17 mouse cellular contexts compared by ENCODE assay signal in the genomic region with DNA sequence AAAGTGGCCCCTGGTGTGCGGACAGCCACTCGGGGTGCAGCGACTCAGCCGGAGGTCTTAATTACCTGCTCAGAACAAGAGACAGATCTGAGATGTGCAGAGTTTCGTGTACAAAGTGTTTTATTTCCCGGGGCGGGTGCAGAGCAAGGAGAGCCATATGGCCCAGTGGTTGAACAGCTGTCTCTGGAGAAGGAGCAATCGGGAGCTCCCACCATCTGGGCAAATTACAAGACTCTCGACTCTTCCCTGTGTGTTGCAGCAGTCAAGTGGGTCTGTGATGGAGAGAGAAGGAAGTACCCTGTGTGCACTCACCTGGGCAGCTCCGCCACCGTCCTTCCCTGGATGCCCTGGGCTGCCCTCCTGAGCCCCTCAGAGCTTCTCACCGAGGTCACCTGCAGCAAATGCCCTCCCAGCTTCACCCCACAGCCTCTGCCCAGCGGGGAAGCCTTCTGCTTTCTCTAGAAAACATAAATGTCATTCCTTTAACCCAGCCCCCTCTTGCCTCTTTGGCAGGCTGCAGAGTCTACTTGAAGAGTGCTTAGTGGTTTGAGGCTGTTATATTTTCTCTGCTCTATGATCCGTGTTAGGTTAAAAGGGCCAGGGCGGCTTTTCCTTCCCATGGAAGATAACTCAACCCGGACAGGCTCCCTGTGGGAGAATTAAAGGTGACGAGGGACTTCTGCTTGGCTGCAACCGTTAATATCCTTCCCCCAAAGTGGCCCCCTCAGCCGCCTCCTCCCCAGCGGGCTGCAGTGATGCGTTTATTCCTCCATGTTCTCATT.
DNase-seq lines count a peak whose midpoint lies in the region; ATAC-seq lines count a peak whose summit lies in the region.
"Had no signal": no experiment of that assay in that cellular context is flagged by ENCODE, and none has a peak within 500 bp of the region (broad histone marks: within the 10 kb centered on the region; RNA-seq: fewer than 3 reads in every experiment).

No protein-coding gene starts in this region.

- 0 out of 2 replicates have a peak overlapping the region, but pooled peaks have one; percentile 44 for H3K27ac ChIP-seq in kidney, embryonic 14.5 days (ENCODE audit: low read depth, low read length)
- no peak overlapping the region for H3K27ac ChIP-seq in midbrain, embryonic 14.5 days (replicated peaks; ENCODE audit: low read depth, low read length)
- H3K27ac ChIP-seq in midbrain, embryonic 10.5 days (replicated peaks), result no peak overlapping the region; the same call in 1 of the 2 replicates
- peak overlapping the region; percentile 64 for H3K27ac ChIP-seq in neural tube, embryonic 13.5 days (replicated peaks)
- H3K27ac ChIP-seq: heart, embryonic 15.5 days; liver, embryonic 13.5 days; stomach, embryonic 15.5 days had no signal

- H3K27me3 ChIP-seq in kidney, embryonic 14.5 days (ENCODE audit: control insufficient read depth, insufficient read depth, low read length), result no peaks in the 10 kb centered on the region; the same call in 1 of the 2 replicates
- H3K27me3 ChIP-seq in midbrain, embryonic 14.5 days (ENCODE audit: control insufficient read depth, insufficient read depth, low read length), result no peaks in the 10 kb centered on the region
- peaks cover 6% of the 10 kb centered on the region; the same call in 1 of the 2 replicates for H3K27me3 ChIP-seq in midbrain, embryonic 10.5 days (ENCODE audit: low read depth, poor library complexity, severe bottlenecking)
- H3K27me3 ChIP-seq in neural tube, embryonic 13.5 days, result peaks cover 10% of the 10 kb centered on the region; the same call in 1 of the 2 replicates
- H3K27me3 ChIP-seq: heart, embryonic 15.5 days; stomach, embryonic 15.5 days had no signal

- 0 out of 2 replicates have a peak overlapping the region, but pooled peaks have one; percentile 0 for H3K4me2 ChIP-seq in kidney, embryonic 14.5 days (replicated peaks; ENCODE audit: low read depth, low read length)
- no peak overlapping the region for H3K4me2 ChIP-seq in midbrain, embryonic 14.5 days (ENCODE audit: low read length)
- no peak overlapping the region for H3K4me2 ChIP-seq in neural tube, embryonic 13.5 days
- H3K4me2 ChIP-seq: heart, embryonic 15.5 days; liver, embryonic 13.5 days; stomach, embryonic 15.5 days had no signal

- no peaks in the 10 kb centered on the region for H3K36me3 ChIP-seq in kidney, embryonic 14.5 days (ENCODE audit: control insufficient read depth, insufficient read depth, low read length)
- H3K36me3 ChIP-seq in midbrain, embryonic 14.5 days (ENCODE audit: control insufficient read depth, insufficient read depth, low read length), result no peaks in the 10 kb centered on the region
- no peaks in the 10 kb centered on the region for H3K36me3 ChIP-seq in midbrain, embryonic 10.5 days
- no peaks in the 10 kb centered on the region for H3K36me3 ChIP-seq in neural tube, embryonic 13.5 days
- H3K36me3 ChIP-seq: heart, embryonic 15.5 days; liver, embryonic 13.5 days; stomach, embryonic 15.5 days had no signal

- H3K9ac ChIP-seq in kidney, embryonic 14.5 days (ENCODE audit: low read depth, low read length), result no peak overlapping the region
- H3K9ac ChIP-seq in midbrain, embryonic 14.5 days (replicated peaks; ENCODE audit: low read length), result no peak overlapping the region
- no peak overlapping the region for H3K9ac ChIP-seq in neural tube, embryonic 13.5 days
- H3K9ac ChIP-seq: heart, embryonic 15.5 days; liver, embryonic 13.5 days; stomach, embryonic 15.5 days had no signal

- no peak for DNase-seq in cerebellum, adult 18-20 months
- no peak for DNase-seq in kidney, postnatal 25 days
- DNase-seq in midbrain, embryonic 14.5 days, result peak; percentile 37
- no peak for DNase-seq in midbrain, embryonic 10.5 days (ENCODE audit: low spot score)
- no peak for DNase-seq in thymus, postnatal 36 days
- DNase-seq: adrenal gland, postnatal 10 days; cerebellum, postnatal 10 days; heart, adult 11 months; liver, embryonic 13.5 days; lung, postnatal 10 days; spleen, adult 18-20 months had no signal

- ATAC-seq in cerebellum, adult (ENCODE audit: insufficient number of reproducible peaks, low FRiP score, low TSS enrichment), result 0 out of 2 replicates have a peak, but pooled peaks have one; percentile 45
- peak; percentile 76 for ATAC-seq in kidney, embryonic 14.5 days (ENCODE audit: low FRiP score, low TSS enrichment)
- no peak for ATAC-seq in midbrain, embryonic 14.5 days (ENCODE audit: low FRiP score, low TSS enrichment)
- peak; percentile 61; the same call in 1 of the 2 replicates for ATAC-seq in neural tube, embryonic 13.5 days (ENCODE audit: low read depth)

- 11% methylated on average over 21 of the region's 21 CpGs for WGBS in kidney, embryonic 14.5 days
- WGBS in midbrain, embryonic 14.5 days, result 55% methylated on average over 21 of the region's 21 CpGs
- 71% methylated on average over 21 of the region's 21 CpGs for WGBS in midbrain, embryonic 10.5 days
- 34% methylated on average over 21 of the region's 21 CpGs for WGBS in neural tube, embryonic 13.5 days

- H3K4me1 ChIP-seq in kidney, embryonic 14.5 days (ENCODE audit: control insufficient read depth, insufficient read depth, low read length), result peaks cover 23% of the 10 kb centered on the region
- 0 out of 2 replicates have a peak, but pooled peaks cover 6% of the 10 kb centered on the region for H3K4me1 ChIP-seq in midbrain, embryonic 14.5 days (ENCODE audit: control insufficient read depth, insufficient read depth, low read length)
- peaks cover 41% of the 10 kb centered on the region for H3K4me1 ChIP-seq in midbrain, embryonic 10.5 days
- H3K4me1 ChIP-seq in neural tube, embryonic 13.5 days (replicated peaks), result peaks cover 33% of the 10 kb centered on the region
- H3K4me1 ChIP-seq: heart, embryonic 15.5 days; megakaryocyte, embryonic 14.5 days; stomach, embryonic 15.5 days had no signal

- no peak overlapping the region for H3K4me3 ChIP-seq in kidney, embryonic 14.5 days (ENCODE audit: low read length)
- H3K4me3 ChIP-seq in midbrain, embryonic 14.5 days (replicated peaks; ENCODE audit: low read depth, low read length), result no peak overlapping the region
- H3K4me3 ChIP-seq in midbrain, embryonic 10.5 days, result no peak overlapping the region
- H3K4me3 ChIP-seq in neural tube, embryonic 13.5 days, result no peak overlapping the region
- H3K4me3 ChIP-seq: heart, embryonic 15.5 days; liver, embryonic 13.5 days; megakaryocyte, embryonic 14.5 days; stomach, embryonic 15.5 days had no signal

- no peaks in the 10 kb centered on the region for H3K9me3 ChIP-seq in kidney, embryonic 14.5 days (ENCODE audit: control insufficient read depth, low read length)
- H3K9me3 ChIP-seq in midbrain, embryonic 14.5 days (ENCODE audit: control insufficient read depth, low read length), result no peaks in the 10 kb centered on the region
- no peaks in the 10 kb centered on the region for H3K9me3 ChIP-seq in midbrain, embryonic 10.5 days (replicated peaks)
- no peaks in the 10 kb centered on the region for H3K9me3 ChIP-seq in neural tube, embryonic 13.5 days
- H3K9me3 ChIP-seq: heart, embryonic 15.5 days; liver, embryonic 13.5 days; stomach, embryonic 15.5 days had no signal

Comparison
In these comparisons a context has a peak if more than half of its experiments do, and no peak if none do; other contexts are left out.
1. H3K27ac ChIP-seq: peak in kidney, embryonic 14.5 days (single experiment) and neural tube, embryonic 13.5 days (single experiment); none in midbrain, embryonic 14.5 days (single experiment) and midbrain, embryonic 10.5 days (single experiment).